Mouse (Mus musculus) ES-Bruce4 (cell line): ENCODE data around the gene Smim10l1. TPM values are rescaled to one million over a fixed set of nuclear protein-coding genes. Genes with fewer than 3 reads are reported as not detected.

Experiments used
- H3K27ac ChIP-seq: 2 replicates; pipeline ENCODE4 v1.5.1; 2012; ENCODE audit warnings: low read length, inconsistent platforms; ENCODE audit not compliant: insufficient read depth
- H3K27me3 ChIP-seq: 2 replicates; pipeline ENCODE4 v1.6.1; 2012; ENCODE audit warnings: mild to moderate bottlenecking, low read length, inconsistent platforms; ENCODE audit not compliant: control insufficient read depth, poor library complexity, insufficient read depth, severe bottlenecking
- H3K36me3 ChIP-seq: 2 replicates; pipeline ENCODE4 v1.6.1; 2012; ENCODE audit warnings: inconsistent platforms, mild to moderate bottlenecking, low read length, moderate library complexity; ENCODE audit not compliant: control insufficient read depth, poor library complexity, insufficient read depth, severe bottlenecking
- H3K4me1 ChIP-seq: one replicate; pipeline ENCODE4 v1.8.1; 2011; ENCODE audit warnings: low read length; ENCODE audit not compliant: control insufficient read depth, insufficient read depth
- H3K4me3 ChIP-seq: 2 replicates; pipeline ENCODE4 v1.5.1; 2011; ENCODE audit warnings: low read depth, mild to moderate bottlenecking, low read length
- H3K9ac ChIP-seq: 2 replicates; pipeline ENCODE4 v1.6.1; 2012; ENCODE audit warnings: low read depth, mild to moderate bottlenecking, inconsistent platforms; ENCODE audit not compliant: poor library complexity, severe bottlenecking
- H3K9me3 ChIP-seq: replicated peaks from 2 replicates; pipeline ENCODE4 v1.6.1; 2012; ENCODE audit warnings: mild to moderate bottlenecking, low read length, inconsistent platforms; ENCODE audit not compliant: control insufficient read depth, poor library complexity, insufficient read depth, severe bottlenecking
- CTCF ChIP-seq: IDR thresholded peaks from one replicate; pipeline ENCODE4 v1.8.1; 2011; ENCODE audit warnings: low read depth, low read length
- EP300 ChIP-seq: IDR thresholded peaks from 2 replicates; pipeline ENCODE4 v1.6.1; 2011; ENCODE audit warnings: low read depth, low read length; ENCODE audit not compliant: insufficient read depth
- POLR2A ChIP-seq: IDR thresholded peaks from one replicate; pipeline ENCODE4 v1.8.1; 2011; ENCODE audit warnings: low read length; ENCODE audit not compliant: insufficient read depth
- polyA plus RNA-seq: library from polyadenylated mRNA; stranded (reverse); fragments of >200 nt; gene quantifications from 2 replicates; pipeline ENCODE4 v1.2.4, GENCODE M21; 2011; ENCODE audit warnings: low read depth; ENCODE audit not compliant: missing spikeins, insufficient read depth, insufficient read length

Gene Smim10l1
- 10.8 and 11.0 TPM in 2 replicates for polyA plus RNA-seq

DNA sequence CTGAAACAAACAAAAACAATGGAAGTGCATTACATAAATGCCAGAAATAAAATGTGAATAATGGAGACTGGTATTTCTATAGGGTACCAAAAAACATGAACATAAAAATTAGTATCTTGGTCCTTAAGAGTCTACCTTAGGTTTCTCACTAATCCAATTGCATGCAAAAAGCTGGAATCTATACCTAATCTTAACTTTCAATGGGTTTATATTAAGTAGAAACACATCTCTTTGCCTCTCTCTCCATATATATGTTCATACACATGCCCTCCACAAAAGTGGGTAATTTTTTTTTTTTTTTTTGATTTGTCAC, at the start of gene Smim10l1:
Smim10l1 (plus strand) TSS at position 301 of the 313 bp plus-strand sequence.
- Histone ChIP-seq H3K4me1 (no peaks in the 10 kb centered on the region), H3K9me3 (no peaks in the 10 kb centered on the region), H3K4me3 (peak within 1 kb of the TSS; percentile 84), H3K36me3 (no peaks in the 10 kb centered on the region), H3K9ac (peak within 1 kb of the TSS; percentile 80), H3K27ac (peak within 1 kb of the TSS; percentile 43; the same call in 1 of the 2 replicates), H3K27me3 (no peaks in the 10 kb centered on the region)
- TF ChIP-seq EP300 (no peak), POLR2A (no peak), CTCF (no peak)

DNA sequence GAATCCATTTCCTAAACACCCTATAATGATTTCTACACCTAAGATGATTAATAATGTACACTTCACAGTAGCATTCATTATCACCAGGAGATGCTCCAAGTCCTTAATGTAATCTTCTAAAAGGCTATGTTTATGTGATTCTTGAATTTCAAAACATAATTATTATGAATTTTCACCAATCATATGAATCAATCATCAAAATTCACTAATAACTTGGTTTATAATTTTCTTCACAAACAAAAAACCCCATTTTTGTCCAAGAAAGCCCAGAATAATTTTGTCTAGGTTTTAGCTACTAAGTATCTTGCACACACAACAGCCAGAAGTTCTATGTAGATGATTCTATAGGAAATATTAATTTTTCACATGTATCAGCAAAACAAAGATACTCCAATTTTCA, 49.0 kb upstream of the Smim10l1 start, which contains the start of gene Tas2r140:
Tas2r140 (minus strand) TSS at position 101 of the 400 bp plus-strand sequence.
- Histone ChIP-seq H3K36me3 (no peaks in the 10 kb centered on the region), H3K9me3 (no peaks in the 10 kb centered on the region), H3K27me3 (no peaks in the 10 kb centered on the region), H3K4me3 (no peak within 1 kb of the TSS), H3K4me1 (no peaks in the 10 kb centered on the region), H3K27ac (no peak within 1 kb of the TSS), H3K9ac (no peak within 1 kb of the TSS)
- TF ChIP-seq CTCF (no peak), POLR2A (no peak), EP300 (no peak)

- Histone ChIP-seq H3K4me3 (no peak overlapping the region), H3K36me3 (no peaks in the 10 kb centered on the region), H3K9me3 (no peaks in the 10 kb centered on the region), H3K4me1 (no peaks in the 10 kb centered on the region), H3K27ac (no peak overlapping the region), H3K27me3 (no peaks in the 10 kb centered on the region), H3K9ac (no peak overlapping the region)
- TF ChIP-seq EP300 (no peak), CTCF (no peak), POLR2A (no peak)
Observed at GRCm38 (mm10) chr6:133092226-133092625, 12.5 kb upstream of the Smim10l1 start.

GRCm38 (mm10) chr6:133102430-133102829, 2.3 kb upstream of the Smim10l1 start:
- Histone ChIP-seq H3K36me3 (no peaks in the 10 kb centered on the region), H3K27ac (no peak overlapping the region), H3K27me3 (no peaks in the 10 kb centered on the region), H3K9me3 (no peaks in the 10 kb centered on the region), H3K4me1 (no peaks in the 10 kb centered on the region), H3K4me3 (no peak overlapping the region), H3K9ac (no peak overlapping the region)
- TF ChIP-seq CTCF (no peak), POLR2A (no peak), EP300 (no peak)

- peak overlapping the region; percentile 43; the same call in 1 of the 2 replicates for H3K27ac ChIP-seq
- H3K36me3 ChIP-seq, result no peaks in the 10 kb centered on the region
- peak overlapping the region; percentile 84 for H3K4me3 ChIP-seq
- no peaks in the 10 kb centered on the region for H3K27me3 ChIP-seq
- H3K9ac ChIP-seq, result peak overlapping the region; percentile 80
- no peaks in the 10 kb centered on the region for H3K9me3 ChIP-seq
- TF ChIP-seq POLR2A (no peak), EP300 (no peak), CTCF (no peak)
- no peaks in the 10 kb centered on the region for H3K4me1 ChIP-seq
Observed at GRCm38 (mm10) chr6:133104922-133105859, 482 bp downstream of the Smim10l1 start.

Other genes starting within 250 kb of the Smim10l1 start
- not detected in 2 replicates for gene Tas2r116, start 249.5 kb upstream of the Smim10l1 start, polyA plus RNA-seq
- not detected in 2 replicates for gene Tas2r110, start 236.9 kb upstream of the Smim10l1 start, polyA plus RNA-seq
- not detected in 2 replicates for gene Tas2r113, start 211.9 kb upstream of the Smim10l1 start, polyA plus RNA-seq
- gene Tas2r125, start 195.3 kb upstream of the Smim10l1 start, polyA plus RNA-seq, result not detected in 2 replicates
- not detected in 2 replicates for gene Tas2r129, start 153.8 kb upstream of the Smim10l1 start, polyA plus RNA-seq
- gene Tas2r131, start 147.0 kb upstream of the Smim10l1 start, polyA plus RNA-seq, result not detected in 2 replicates
- not detected in 2 replicates for gene Tas2r109, start 123.9 kb upstream of the Smim10l1 start, polyA plus RNA-seq
- not detected in 2 replicates for gene Tas2r103, start 67.8 kb upstream of the Smim10l1 start, polyA plus RNA-seq
- gene Tas2r140, start 49.1 kb upstream of the Smim10l1 start, polyA plus RNA-seq, result not detected in 2 replicates
- not detected in 2 replicates for gene 5530400C23Rik, start 187.3 kb downstream of the Smim10l1 start, polyA plus RNA-seq